Mouse (Mus musculus) heart, postnatal 0 days (tissue): ENCODE results near the gene Pygm.

Source experiments
- CTCF ChIP-seq: IDR thresholded peaks from 2 replicates; pipeline ENCODE4 v1.5.1; 2016; ENCODE audit warnings: antibody characterized with exemption, control low read depth, low read depth
- EP300 ChIP-seq: IDR thresholded peaks from 2 replicates; pipeline ENCODE4 v1.6.1; 2016; ENCODE audit warnings: antibody characterized with exemption, low read depth

DNA sequence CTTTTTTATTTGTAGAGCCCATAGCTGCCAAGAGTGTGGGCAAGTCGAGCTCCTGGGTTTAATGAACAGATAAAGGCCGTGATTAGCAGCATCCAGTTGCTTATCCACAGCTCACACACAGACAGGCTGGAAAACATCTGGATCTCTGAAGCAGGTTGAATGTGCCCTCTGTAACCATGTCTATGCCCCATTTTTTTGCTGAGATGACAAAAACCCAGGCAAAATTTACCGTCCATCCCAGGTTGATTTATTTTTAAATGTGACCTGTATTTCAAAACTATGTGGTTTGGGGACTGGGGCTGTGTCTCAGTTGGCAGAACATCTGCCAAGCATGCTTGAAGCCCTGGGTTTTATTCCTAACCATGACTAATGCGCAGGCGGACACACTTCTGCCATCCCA is 25.0 kb downstream of the Pygm start:
- TF ChIP-seq CTCF (no peak), EP300 (no peak)
